Mouse (Mus musculus) liver, embryonic 14.5 days (tissue): Measurements from ENCODE around the gene Tacr1.
A peak's percentile ranks its signal among the peaks of the same experiment; 100 is the strongest.

Experiments
- CTCF ChIP-seq: IDR thresholded peaks from 2 replicates; pipeline ENCODE4 v1.5.1; 2016; ENCODE audit warnings: antibody characterized with exemption, low read depth, control low read depth
- EP300 ChIP-seq: IDR thresholded peaks from 2 replicates; pipeline ENCODE4 v1.6.1; 2016; ENCODE audit warnings: antibody characterized with exemption, low read depth

DNA sequence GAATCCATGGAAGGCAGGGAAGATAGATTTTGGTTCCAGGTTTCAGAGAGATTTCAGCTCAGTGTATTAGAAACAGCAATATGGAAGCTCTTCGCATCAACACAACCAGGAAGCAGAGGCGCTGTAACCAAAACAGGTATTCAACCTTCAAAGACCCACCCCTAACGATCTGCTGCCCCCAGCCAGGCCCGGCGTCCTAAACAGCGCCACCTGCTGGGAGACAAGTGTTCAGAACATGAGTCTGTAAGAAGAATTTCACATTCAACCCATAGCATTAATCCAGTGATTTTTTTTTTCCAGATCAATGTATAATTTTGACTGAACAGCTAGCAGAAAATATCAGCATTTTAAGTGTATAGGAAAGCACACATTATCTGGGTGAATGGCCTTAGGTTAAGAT lies 26.8 kb downstream of the Tacr1 start:
- TF ChIP-seq CTCF (peak; percentile 46; the same call in 1 of the 2 replicates), EP300 (no peak)
